Mouse (Mus musculus): ENCODE results near the gene Rpsa. TPM values are rescaled to one million over a fixed set of nuclear protein-coding genes. Genes with fewer than 3 reads are reported as not detected.

Rpsa gene
- polyA plus RNA-seq, 1 experiment from 2014 or later = 1,462 TPM

Other genes with a start within 250 kb of the Rpsa start
- gene Wdr48, start 232.8 kb upstream of the Rpsa start, polyA plus RNA-seq (2015; fragmentation: Nextera tagmentation; extraction: Ambion mirVana) = 48.5 and 48.9 TPM in 2 replicates
- 35.5 and 35.8 TPM in 2 replicates for gene Gorasp1, start 190.1 kb upstream of the Rpsa start, polyA plus RNA-seq (2015; fragmentation: Nextera tagmentation; extraction: Ambion mirVana)
- 0.09 and 0.13 TPM in 2 replicates for gene Ttc21a, start 190.1 kb upstream of the Rpsa start, polyA plus RNA-seq (2015; fragmentation: Nextera tagmentation; extraction: Ambion mirVana)
- gene Csrnp1, start 143.0 kb upstream of the Rpsa start, polyA plus RNA-seq (2015; fragmentation: Nextera tagmentation; extraction: Ambion mirVana) = 8.3 and 9.1 TPM in 2 replicates
- 1.2 and 4.8 TPM in 2 replicates for gene Xirp1, start 104.1 kb upstream of the Rpsa start, polyA plus RNA-seq (2015; fragmentation: Nextera tagmentation; extraction: Ambion mirVana)
- gene Cx3cr1, start 57.8 kb upstream of the Rpsa start, polyA plus RNA-seq (2015; fragmentation: Nextera tagmentation; extraction: Ambion mirVana) = 15.1 and 16.0 TPM in 2 replicates
- 5.2 and 6.6 TPM in 2 replicates for gene Ccr8, start 35.6 kb upstream of the Rpsa start, polyA plus RNA-seq (2015; fragmentation: Nextera tagmentation; extraction: Ambion mirVana)
- 27.4 and 30.2 TPM in 2 replicates for gene Slc25a38, start 17.3 kb upstream of the Rpsa start, polyA plus RNA-seq (2015; fragmentation: Nextera tagmentation; extraction: Ambion mirVana)
- 0.18 and 0.24 TPM in 2 replicates for gene Mobp, start 22.0 kb downstream of the Rpsa start, polyA plus RNA-seq (2015; fragmentation: Nextera tagmentation; extraction: Ambion mirVana)
- 0.45 TPM in 2 replicates for gene Myrip, start 173.8 kb downstream of the Rpsa start, polyA plus RNA-seq (2015; fragmentation: Nextera tagmentation; extraction: Ambion mirVana)